Mouse (Mus musculus) A20 (cell line): ENCODE data around the gene Irf9.

ENCODE experiments used
- DNase-seq: peaks from one replicate; pipeline ENCODE4 v3.0.0-alpha.2; 2011; ENCODE audit warnings: low read depth, low spot score

The Irf9 gene

GRCm38 (mm10) chr14:55603271-55603632, at the start of gene Irf9:
Gene Irf9 (plus strand): TSS chr14:55603571.
- no peak for DNase-seq

- DNase-seq = no peak
Measured at GRCm38 (mm10) chr14:55554635-55555034, 48.7 kb upstream of the Irf9 start.

- no peak for DNase-seq
Measured at GRCm38 (mm10) chr14:55555788-55556187, 47.6 kb upstream of the Irf9 start.

DNA sequence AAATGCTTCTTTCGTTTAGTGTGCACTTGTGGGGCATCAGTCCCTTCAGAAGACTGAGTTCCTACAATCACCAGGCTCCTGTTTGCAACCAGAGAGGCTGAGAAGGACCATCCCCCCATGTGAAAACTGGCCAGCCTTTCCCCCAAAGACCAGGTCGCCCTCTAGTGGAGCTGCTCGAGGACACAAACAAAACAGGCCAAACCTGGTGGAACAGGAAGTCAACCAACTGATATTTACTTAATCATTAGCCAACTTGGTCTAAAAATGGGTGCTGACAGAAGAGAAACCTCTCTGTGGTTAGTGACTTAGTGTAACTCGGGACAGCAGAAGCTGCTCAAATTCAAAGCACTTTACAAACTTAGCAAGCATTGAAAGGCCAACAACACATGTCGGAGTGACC, 46.4 kb upstream of the Irf9 start:
- peak; percentile 94 for DNase-seq

DNA sequence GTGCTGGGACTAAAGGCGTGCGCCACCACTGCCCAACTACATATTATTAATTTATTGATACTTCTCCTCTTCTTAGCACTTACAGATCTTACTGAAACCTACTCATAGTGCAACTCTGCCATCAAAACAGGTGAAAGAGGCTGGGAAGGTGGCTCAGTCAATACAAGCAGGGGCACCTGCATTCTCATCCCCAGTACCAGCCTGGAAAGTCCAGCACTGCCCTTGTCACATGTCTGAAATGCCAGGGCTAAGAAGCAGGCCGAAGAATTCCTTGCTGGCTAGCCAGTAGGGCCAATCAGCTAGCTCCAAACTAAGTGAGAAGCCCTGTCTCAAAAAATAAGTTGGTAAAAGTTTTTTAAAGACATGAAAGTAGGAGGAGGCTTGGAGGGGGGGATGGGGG, 45.8 kb upstream of the Irf9 start:
- peak; percentile 59 for DNase-seq

DNA sequence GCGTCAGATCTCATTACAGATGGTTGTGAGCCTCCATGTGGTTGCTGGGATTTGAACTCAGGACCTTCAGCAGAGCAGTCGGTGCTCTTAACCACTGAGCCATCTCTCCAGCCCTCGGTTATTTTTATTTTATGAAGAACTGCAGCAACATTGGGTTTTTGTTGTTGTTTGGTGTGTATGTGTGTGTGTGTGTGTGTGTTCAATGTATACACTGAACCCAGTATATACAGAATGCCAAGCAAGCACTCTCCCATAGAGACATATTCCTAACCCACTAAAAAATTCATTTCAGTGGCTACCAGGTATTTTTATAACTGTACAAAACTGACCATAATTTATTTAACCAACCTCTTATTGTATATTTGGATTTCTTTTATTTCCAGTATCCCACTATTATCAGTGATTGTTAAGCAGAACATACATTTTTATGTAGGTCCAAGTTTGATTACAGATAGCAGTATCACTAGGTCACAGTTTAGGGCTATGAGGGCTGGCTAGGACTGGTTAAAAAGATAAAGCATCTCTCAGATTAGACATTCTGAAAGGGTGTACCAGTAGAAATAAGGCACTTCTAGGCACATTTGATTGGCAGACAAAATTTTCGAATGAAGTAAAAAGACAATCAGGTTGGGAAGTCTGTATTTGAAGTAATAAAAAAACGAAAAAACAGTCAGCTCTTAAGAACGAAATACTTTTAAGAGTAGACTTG, 44.5 kb upstream of the Irf9 start:
- DNase-seq = peak; percentile 52

DNA sequence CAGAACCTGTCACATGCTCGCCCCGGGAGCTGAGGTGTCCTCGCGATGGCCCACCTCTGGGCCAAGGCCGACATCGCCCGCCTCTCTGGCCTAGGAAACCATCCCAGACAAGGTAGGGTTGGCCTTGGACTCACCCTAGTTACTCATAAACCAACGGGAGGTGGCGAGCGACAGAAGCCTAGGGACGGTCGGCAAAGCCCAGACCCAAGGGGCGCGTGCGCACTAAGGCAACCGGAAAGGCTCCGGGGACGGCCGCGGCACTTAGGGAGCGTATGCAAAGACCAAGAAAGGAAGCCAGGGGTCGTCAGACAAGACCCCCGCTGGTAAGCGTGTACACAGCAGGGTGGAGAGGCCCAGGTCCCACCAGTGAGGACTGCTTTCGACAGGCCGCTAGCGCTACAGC, 43.6 kb upstream of the Irf9 start, which contains the start of gene Dcaf11:
Dcaf11 (plus strand) TSS at position 208 of the 403 bp plus-strand sequence.
- DNase-seq = peak; percentile 97

- DNase-seq = peak; percentile 100
Measured at GRCm38 (mm10) chr14:55560202-55561073, 42.9 kb upstream of the Irf9 start, which contains the start of gene A730061H03Rik. Gene A730061H03Rik (minus strand): TSS chr14:55560406.

- no peak for DNase-seq
Measured at GRCm38 (mm10) chr14:55561860-55562259, 41.5 kb upstream of the Irf9 start.

- DNase-seq = no peak
Measured at GRCm38 (mm10) chr14:55563249-55563648, 40.1 kb upstream of the Irf9 start.

- DNase-seq = no peak
Measured at GRCm38 (mm10) chr14:55565748-55566147, 37.6 kb upstream of the Irf9 start.

DNA sequence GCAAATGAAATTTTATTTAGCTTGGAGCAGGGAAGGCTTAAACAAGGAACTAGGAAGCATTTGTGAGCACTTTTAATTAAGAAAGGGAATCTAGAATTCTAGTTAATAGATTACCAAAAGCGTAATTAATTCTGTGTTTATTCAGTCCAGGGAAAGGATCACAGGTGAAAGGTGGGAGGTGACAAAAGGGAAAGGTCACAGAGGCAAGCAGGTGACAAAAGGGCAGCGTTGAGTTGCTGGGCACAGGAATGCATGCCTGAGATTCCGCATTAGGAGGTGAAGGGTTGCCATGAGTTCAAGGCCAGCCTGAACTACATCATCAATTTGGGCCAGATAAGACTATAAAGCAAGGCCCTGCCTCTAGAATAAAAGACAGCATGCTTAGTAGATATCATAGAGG, 35.9 kb upstream of the Irf9 start:
- DNase-seq = no peak

- no peak for DNase-seq
Measured at GRCm38 (mm10) chr14:55570588-55570987, 32.8 kb upstream of the Irf9 start.

DNA sequence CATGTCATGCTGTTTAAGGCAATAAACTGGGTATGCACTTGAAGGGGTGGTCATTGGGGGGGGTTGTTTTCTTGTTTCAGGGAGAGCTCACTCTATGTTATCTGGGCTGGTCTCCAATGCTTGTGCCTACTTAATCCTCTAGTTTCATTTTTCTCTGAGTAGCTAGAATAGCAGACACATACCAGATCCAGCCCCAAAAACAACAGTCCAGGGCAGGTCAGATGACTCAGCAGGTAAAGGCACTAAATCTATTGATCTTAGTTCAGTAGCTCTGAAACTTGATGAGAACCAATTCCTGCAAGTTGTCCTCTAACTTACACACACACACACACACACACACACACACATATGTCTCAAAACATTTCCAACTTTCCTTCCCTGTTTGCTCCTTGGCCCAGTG, 31.6 kb upstream of the Irf9 start:
- no peak for DNase-seq

GRCm38 (mm10) chr14:55575302-55575701, 28.1 kb upstream of the Irf9 start, which contains the start of gene Fitm1:
Gene Fitm1 (plus strand): TSS chr14:55575617.
- DNase-seq = no peak

- no peak for DNase-seq
Measured at GRCm38 (mm10) chr14:55575711-55576110, 27.7 kb upstream of the Irf9 start.

DNA sequence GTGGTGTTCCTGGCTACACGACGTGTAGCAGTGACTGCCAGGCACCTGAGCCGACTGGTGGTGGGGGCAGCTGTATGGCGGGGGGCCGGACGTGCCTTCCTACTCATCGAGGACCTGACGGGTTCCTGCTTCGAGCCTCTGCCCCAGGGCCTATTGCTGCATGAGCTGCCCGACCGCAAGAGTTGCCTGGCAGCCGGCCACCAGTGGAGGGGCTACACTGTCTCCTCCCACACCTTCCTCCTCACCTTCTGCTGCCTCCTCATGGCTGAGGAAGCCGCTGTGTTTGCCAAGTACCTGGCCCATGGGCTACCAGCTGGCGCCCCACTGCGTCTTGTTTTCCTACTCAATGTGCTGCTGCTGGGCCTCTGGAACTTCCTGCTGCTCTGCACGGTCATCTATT, 27.0 kb upstream of the Irf9 start:
- no peak for DNase-seq

- DNase-seq = peak; percentile 92
Measured at GRCm38 (mm10) chr14:55577871-55578667, 25.3 kb upstream of the Irf9 start, which contains the start of gene Psme1. Gene Psme1 (plus strand): TSS chr14:55578123.

DNA sequence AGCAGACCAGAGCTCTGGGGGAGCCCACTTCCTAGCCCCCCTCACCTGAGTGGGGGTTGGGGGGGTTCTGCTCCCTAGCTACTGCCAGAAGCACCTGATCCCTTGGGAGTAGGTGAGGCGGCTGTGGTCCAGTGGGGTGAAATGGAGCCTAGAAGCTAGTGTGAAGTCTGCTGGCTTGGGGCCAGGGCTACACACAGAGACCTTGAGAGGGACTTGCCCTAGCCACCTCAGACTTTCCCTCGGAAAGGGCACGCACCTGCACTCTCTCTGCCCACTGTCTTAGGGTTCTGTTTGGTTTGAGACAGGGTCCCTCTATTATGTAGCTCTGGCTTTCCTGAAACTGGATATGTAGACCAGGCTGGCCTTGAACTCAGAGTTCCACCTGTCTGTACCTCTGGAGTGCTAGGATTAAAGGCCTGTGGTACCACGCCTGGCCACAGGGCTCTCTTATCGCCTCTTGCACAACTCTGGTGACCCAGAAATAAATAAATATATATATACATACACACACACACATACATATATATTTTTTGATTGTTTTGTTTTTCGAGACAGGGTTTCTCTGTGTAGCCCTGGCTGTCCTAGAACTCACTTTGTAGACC, 24.6 kb upstream of the Irf9 start:
- peak; percentile 82 for DNase-seq

DNA sequence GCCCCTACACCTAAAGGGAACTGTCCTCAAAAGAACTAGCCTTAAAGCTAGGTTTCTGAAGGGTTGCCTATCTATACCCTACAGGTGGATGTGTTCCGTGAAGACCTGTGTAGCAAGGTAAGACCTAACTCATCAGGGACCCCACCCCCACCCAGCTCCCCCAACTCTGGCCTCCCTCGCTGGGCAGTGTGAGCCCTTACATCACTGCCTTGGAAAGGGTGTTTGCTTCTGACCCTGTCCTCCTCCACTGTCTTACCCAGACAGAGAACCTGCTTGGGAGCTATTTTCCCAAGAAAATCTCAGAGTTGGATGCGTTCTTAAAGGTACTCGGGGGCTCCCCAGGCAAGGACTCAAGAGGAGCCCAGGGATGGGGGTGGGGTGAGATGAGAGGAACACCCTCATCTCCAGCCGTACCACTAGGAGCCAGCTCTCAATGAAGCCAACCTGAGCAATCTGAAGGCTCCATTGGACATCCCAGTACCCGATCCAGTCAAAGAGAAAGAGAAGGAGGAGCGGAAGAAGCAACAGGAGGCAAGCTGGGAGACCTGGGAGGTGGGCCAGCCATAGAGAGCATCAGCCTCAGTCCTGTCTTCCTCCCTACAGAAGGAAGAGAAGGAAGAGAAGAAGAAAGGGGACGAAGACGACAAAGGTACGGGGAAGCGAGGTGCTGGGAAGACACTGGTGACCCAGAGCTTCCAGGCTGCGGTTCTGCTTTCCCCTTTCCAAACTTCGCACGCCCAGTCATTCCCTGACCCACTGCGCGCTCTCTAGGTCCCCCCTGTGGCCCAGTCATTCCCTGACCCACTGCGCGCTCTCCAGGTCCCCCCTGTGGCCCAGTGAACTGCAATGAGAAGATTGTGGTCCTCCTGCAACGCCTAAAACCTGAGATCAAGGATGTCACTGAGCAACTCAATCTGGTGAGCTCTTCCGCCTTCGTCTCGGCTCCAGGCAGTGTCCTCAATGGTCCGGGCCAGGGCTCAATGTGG, 23.6 kb upstream of the Irf9 start:
- no peak for DNase-seq
